Mouse (Mus musculus) mature B cell (primary cell): Measurements from ENCODE around the gene Caly.

Source experiments
- in situ Hi-C: fragments of 300-500 bp; cut with MboI; formaldehyde crosslinking; loops from 2 replicates; pipeline ENCODE4 v1.14.3; 2019

The Caly gene

GRCm38 (mm10) chr7:140090601-140091000 is 8.3 kb upstream of the Caly start:
- in situ Hi-C loops: no loop called here

GRCm38 (mm10) chr7:140081408-140082241 is 723 bp downstream of the Caly start:
- in situ Hi-C loops: no loop called here

DNA sequence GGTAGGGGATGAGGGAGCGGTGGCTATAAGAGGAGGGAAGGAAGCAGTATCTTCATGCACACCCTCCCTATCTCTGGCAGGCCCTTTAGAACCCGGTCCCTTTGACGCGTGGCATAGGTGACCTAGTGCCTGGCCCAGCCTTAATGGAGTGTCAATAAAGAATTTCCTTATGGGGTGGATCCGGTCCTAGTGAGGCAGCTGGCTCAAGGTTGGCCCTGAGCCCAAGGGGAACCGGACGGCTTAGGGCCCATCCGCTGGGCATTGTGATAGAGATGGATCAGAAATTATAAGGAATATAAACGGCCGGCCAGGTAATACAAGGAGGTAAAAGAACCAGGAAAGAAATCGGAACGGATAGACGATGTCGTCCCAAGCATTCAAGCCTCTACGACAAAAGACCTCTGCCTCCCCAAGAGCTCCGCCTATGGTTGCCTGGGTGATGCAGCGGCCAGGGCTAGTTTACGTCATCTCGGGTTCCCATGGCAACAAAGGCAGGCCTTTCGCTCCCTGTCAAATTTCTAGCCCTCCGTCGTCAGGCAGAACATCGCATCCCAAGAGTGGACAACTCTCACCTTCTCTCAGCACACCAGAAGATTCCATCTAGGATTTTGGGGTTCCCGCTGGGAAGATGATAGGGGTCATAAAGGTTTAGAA is 1.7 kb downstream of the Caly start:
- in situ Hi-C loops: no loop called here

GRCm38 (mm10) chr7:140078711-140079110 is 3.6 kb downstream of the Caly start:
- in situ Hi-C loops: no loop called here

GRCm38 (mm10) chr7:140077698-140078097 is 4.7 kb downstream of the Caly start:
- in situ Hi-C loops: no loop called here

GRCm38 (mm10) chr7:140070042-140070711 is 12.2 kb downstream of the Caly start:
- in situ Hi-C loops: no loop called here

DNA sequence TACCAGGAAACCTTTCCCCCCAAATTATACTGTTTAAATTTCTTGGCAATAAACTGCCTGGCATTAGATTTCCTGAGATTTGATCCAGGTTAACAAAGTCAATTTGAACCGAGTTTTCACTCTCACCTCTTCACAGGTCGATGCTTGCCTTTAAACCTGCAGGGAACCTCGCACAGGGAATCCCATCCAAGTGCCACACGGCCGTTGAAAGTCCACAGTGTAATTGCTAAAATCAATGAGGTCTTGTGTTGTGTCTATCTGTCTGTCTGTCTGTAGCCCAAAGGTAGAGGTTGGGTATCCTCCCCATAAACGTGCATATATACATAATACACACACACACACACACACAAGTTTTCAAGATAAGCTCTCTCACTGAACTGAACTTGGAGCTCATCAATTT is 15.0 kb downstream of the Caly start:
- in situ Hi-C loops: no loop called here

DNA sequence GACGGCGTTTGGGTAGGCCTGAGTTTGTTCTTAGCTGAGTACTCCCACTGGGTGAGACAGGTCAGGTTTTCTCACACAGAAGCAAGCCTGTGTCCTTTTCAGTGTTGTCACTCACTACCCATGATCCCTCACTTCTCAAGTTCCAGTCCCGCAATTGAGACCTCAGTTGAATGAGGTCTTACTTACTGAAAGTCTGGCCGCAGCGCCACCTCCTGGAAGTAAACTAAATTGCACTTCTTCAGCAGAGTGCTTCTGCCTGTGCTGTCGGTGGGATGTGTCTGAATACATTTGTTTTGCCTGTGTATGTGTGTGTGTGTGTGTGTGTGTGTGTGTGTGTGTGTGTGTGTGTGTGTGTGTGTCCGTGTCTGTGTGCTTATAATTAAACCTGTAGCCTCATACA is 19.3 kb downstream of the Caly start:
- in situ Hi-C loops: no loop called here

GRCm38 (mm10) chr7:140062307-140062706 is 20.0 kb downstream of the Caly start:
- in situ Hi-C loops: no loop called here

DNA sequence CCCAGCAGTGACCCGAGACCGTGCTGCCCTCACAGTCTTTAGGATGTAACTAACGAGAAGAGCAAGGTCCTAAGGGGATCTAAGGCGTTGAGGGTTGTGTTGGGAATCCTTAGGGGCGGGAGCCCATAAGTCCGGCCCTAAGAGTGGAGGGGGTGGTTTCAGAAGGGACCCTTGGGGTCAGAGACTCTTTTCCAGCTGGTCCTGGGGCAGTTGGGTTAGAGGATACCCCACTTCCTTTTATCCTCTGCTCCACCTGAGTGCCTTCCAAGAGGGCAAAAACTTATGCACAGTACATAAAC is 20.6 kb downstream of the Caly start:
- in situ Hi-C loops: no loop called here

DNA sequence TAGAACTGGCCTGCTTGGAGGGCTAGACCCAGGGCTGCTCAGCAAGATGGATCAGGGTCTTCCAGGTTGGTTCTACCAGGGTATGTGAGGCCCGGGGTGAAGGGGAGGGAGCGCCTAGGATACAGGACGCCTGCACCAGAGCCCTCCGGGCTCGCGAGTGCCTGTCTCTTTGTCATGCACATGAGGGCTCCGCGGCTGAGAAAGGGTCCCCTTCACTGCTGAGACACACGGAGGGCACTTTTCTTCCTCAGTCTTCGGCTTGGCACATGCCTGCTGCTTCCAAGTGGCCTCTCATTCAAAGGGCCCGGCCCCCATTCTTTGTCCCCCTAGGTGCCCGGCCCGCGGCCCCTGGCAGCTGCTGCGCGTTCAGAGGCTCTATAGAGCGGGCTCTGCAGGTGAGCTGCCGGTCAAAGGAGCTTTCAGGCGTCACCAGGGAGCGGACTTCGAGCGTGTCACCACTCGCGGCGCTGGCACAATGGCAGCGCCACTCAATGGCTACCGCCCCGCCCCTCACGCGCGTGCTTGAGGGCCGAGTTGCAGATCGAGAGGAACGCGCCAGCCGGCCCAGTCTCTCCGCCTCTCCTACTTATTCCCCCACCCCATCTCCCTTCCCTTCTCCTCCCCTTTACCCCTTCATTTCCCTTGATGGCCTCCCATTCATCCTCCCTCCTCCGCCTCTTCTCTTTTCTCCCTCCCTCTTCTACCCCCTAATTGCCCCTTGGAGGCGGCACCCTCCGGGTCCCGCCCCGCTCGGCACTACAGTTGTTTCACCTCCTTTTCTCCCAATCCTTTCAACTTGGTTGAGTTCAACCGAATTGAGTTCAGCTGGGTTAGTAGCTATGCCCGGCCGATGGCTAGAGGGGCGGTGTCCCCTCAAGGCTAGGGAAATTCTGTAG is 21.2 kb downstream of the Caly start:
- in situ Hi-C loops: no loop called here

DNA sequence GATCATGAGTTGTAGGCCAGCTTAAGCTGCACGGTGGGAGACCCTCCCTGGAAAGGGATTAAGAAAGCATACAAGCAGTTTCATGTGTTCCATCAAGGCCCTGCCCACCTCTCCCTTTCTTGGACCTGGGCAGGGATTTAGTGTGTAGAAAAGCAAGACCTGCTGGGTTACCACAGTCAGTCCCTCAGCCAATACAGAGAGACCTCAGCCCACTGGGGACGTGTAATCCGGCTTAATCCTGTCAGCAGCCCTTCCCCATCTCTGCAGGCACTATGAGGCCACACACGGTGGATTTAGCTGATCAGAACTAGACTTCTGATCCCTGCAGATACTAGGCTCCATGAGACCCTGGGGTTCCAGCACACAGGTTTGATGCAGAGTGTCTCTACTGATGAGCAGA is 22.7 kb downstream of the Caly start:
- in situ Hi-C loops: no loop called here

DNA sequence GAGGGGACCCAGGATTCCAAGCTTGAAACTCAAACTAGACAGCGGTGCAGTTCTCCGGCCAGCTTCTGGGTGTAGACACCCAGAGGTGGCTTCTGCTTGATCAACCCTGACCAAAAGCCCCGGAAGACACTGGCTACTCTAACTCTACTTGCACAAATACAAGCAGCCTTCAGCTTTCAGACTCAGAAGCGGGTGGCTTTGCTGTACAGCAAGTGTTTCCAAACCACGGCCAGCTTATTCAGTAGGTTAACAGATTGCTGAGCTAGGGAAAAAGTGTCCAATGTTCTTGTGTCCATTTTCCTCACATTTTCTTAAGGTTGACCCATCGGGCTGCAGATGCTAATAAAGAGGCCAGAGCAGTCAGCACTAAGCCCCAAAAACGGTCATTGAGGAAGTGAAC is 23.8 kb downstream of the Caly start:
- in situ Hi-C loops: no loop called here

DNA sequence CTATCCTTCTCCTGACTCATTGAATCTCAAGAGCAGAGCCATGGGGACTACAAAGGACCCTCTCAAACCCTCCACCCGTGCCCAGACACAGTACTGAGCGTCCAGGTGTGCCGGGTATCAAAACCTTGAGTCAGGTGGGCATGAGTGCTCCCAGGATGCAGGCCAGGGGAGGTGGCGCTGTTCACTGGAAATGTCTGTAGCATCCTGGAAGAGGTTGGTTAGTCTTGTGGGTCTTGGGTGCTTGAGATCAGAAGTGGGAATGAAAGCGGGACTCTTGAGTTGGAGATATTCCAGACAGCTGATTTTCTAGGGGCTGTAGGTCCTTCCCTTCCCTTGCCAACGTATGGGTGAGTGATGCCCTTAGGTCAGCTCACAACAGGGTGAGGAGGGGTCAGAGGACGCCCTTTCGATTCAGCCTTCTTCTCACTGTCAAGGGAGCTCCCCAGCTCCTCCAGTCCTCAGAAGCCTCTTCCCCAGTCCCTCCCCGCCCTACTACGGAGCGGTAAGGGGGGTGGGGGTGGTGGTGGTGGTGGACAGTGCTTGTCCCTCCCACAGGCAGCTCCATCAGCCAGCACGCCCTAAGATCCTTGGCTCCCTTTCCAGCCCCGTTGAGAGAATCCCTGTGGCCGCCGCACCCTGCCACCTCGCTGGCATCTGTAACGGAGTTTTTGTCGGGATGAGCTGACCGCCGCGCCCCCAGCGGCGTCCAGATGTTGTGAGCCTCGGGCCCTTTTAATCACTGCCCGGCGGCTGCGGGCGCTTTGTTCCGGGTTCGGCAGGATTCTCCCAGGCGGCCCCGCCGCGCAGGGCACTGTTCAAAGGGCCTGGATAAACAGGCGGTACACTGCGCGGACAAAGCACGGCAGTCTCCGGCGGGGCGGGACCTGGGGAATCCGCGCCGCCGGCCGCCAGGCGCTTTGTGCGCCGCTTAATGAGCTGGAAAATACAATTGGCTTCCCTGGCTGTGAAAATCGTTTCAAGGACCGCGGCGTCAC is 24.6 kb downstream of the Caly start:
- in situ Hi-C loops: no loop called here

- in situ Hi-C loops: no loop called here
Observed at GRCm38 (mm10) chr7:140054124-140054523, 28.2 kb downstream of the Caly start.

GRCm38 (mm10) chr7:140049115-140049689 is 33.1 kb downstream of the Caly start:
- in situ Hi-C loops: no loop called here

- in situ Hi-C loops: no loop called here
Observed at GRCm38 (mm10) chr7:140048361-140049114, 33.8 kb downstream of the Caly start, which contains the start of gene Msx3. Gene Msx3 (minus strand): TSS chr7:140049089.

DNA sequence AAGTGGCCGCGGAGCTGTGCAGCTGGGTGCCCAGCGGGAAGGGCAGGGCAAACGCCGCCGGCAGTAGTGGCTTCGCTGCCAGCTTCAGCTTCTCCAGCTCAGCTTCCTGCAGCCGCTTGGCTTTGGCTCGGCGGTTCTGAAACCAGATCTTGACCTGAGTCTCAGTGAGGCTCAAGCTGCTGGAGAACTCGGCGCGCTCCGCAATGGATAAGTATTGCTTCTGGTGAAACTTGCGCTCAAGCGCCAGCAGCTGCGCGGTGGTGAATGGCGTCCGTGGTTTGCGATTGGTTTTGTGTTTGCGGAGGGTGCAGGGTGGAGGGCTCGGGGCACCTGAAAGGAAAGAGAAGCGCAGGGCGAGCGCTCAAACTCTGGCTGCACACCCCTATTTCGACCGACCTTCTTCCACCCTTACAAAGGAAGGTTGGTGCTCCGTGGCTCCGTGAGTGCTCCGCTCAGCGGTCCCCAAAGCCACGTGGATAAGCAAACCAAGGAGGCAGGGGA is 34.5 kb downstream of the Caly start:
- in situ Hi-C loops: no loop called here

- in situ Hi-C loops: no loop called here
Observed at GRCm38 (mm10) chr7:140045546-140045945, 36.8 kb downstream of the Caly start.
